Mouse (Mus musculus) cerebral cortex, adult 2 months (tissue): ENCODE measurements around the gene 1810009A15Rik.

Experiments
- WGBS: fragments of 180-500 bp; shearing (Covaris S2); methylation state at CpG from one replicate; pipeline ENCODE4 v1.1.7; 2018; 5-methylcytosine and 5-hydroxymethylcytosine counted together

1810009A15Rik gene

GRCm38 (mm10) chr19:8875031-8875430 lies 13.6 kb upstream of the 1810009A15Rik start:
- 90% methylated on average over 7 of the region's 7 CpGs for WGBS

GRCm38 (mm10) chr19:8880311-8881033 lies 8.2 kb upstream of the 1810009A15Rik start, which contains the start of gene Uqcc3:
TSS of gene Uqcc3 (minus strand) at chr19:8880923.
- under 1% methylated on average over 42 of the region's 42 CpGs for WGBS

- WGBS: 2% methylated on average over 3 of the region's 3 CpGs
Measured at GRCm38 (mm10) chr19:8881034-8881392, 7.6 kb upstream of the 1810009A15Rik start.

- WGBS: 75% methylated on average over 3 of the region's 3 CpGs
Measured at GRCm38 (mm10) chr19:8883616-8884015, 5.0 kb upstream of the 1810009A15Rik start, which contains the start of the genes Lbhd1 and Gm49403. TSS of gene Lbhd1 (plus strand) at chr19:8883732. TSS of gene Gm49403 (plus strand) at chr19:8883930.

- WGBS: 44% methylated on average over 1 of the region's 1 CpGs
Measured at GRCm38 (mm10) chr19:8886916-8887584, 1.6 kb upstream of the 1810009A15Rik start.

- 21% methylated on average over 19 of the region's 19 CpGs for WGBS
Measured at GRCm38 (mm10) chr19:8887585-8888463, 829 bp upstream of the 1810009A15Rik start.

- WGBS: 1% methylated on average over 54 of the region's 54 CpGs
Measured at GRCm38 (mm10) chr19:8892829-8893766, 4.4 kb downstream of the 1810009A15Rik start, which contains the start of gene Ints5. TSS of gene Ints5 (plus strand) at chr19:8893005.

- 79% methylated on average over 9 of the region's 9 CpGs for WGBS
Measured at GRCm38 (mm10) chr19:8895397-8895960, 6.8 kb downstream of the 1810009A15Rik start.

- WGBS: 88% methylated on average over 5 of the region's 5 CpGs
Measured at GRCm38 (mm10) chr19:8896231-8896630, 7.6 kb downstream of the 1810009A15Rik start.

- WGBS: 16% methylated on average over 21 of the region's 21 CpGs
Measured at GRCm38 (mm10) chr19:8897211-8897864, 8.7 kb downstream of the 1810009A15Rik start.

GRCm38 (mm10) chr19:8897865-8898495 lies 9.3 kb downstream of the 1810009A15Rik start, which contains the start of gene Ganab:
TSS of gene Ganab (plus strand) at chr19:8898071.
- under 1% methylated on average over 53 of the region's 53 CpGs for WGBS

GRCm38 (mm10) chr19:8898576-8898975 lies 9.9 kb downstream of the 1810009A15Rik start:
- WGBS: 5% methylated on average over 13 of the region's 13 CpGs

GRCm38 (mm10) chr19:8899079-8899478 lies 10.4 kb downstream of the 1810009A15Rik start:
- WGBS: 34% methylated on average over 3 of the region's 3 CpGs

- WGBS: 88% methylated on average over 5 of the region's 5 CpGs
Measured at GRCm38 (mm10) chr19:8903412-8903811, 14.8 kb downstream of the 1810009A15Rik start.

GRCm38 (mm10) chr19:8908531-8908930 lies 19.9 kb downstream of the 1810009A15Rik start:
- 89% methylated on average over 6 of the region's 6 CpGs for WGBS

GRCm38 (mm10) chr19:8911810-8912209 lies 23.2 kb downstream of the 1810009A15Rik start:
- WGBS: 44% methylated on average over 5 of the region's 5 CpGs

- 72% methylated on average over 3 of the region's 3 CpGs for WGBS
Measured at GRCm38 (mm10) chr19:8914212-8914611, 25.6 kb downstream of the 1810009A15Rik start.

- WGBS: 87% methylated on average over 3 of the region's 3 CpGs
Measured at GRCm38 (mm10) chr19:8919000-8919399, 30.3 kb downstream of the 1810009A15Rik start.

GRCm38 (mm10) chr19:8919684-8920072 lies 31.0 kb downstream of the 1810009A15Rik start:
- WGBS: 59% methylated on average over 6 of the region's 6 CpGs
